Mouse (Mus musculus): Measurements from ENCODE around the gene Ncam2.

GRCm38 (mm10) chr16:81204405-81205034 is 4.0 kb downstream of the Ncam2 start:
- TF ChIP-seq GATA1 (IDR thresholded peaks at IDR 0.05; ENCODE audit: low read length) (no peak), TAL1 (IDR thresholded peaks at IDR 0.05; ENCODE audit: low read length) (no peak)
